Mouse (Mus musculus): ENCODE measurements at regions not wholly inside any gene's neighbourhood (a gene's known extent, or its start where the extent isn't known, plus 50 kb on each side); places are given as distances from the start of the nearest gene placed in this dataset.

GRCm38 (mm10) chr16:5829071-5829470, 56.1 kb upstream of the Rbfox1 start:
- WGBS = 67% methylated on average over 9 of the region's 9 CpGs
- Histone ChIP-seq H3K9ac (no peak overlapping the region), H3K27ac (no peak overlapping the region), H3K9me3 (replicated peaks) (no peaks in the 10 kb centered on the region), H3K4me1 (replicated peaks) (no peaks in the 10 kb centered on the region), H3K4me2 (no peak overlapping the region), H3K27me3 (no peaks in the 10 kb centered on the region), H3K4me3 (no peak overlapping the region), H3K36me3 (no peaks in the 10 kb centered on the region)
- ATAC-seq (replicated peaks; ENCODE audit: insufficient number of reproducible peaks, insufficient read depth, low FRiP score, low read depth) = no peak

- H3K36me3 ChIP-seq = no peaks in the 10 kb centered on the region
- no peaks in the 10 kb centered on the region for H3K9me3 ChIP-seq (replicated peaks)
- WGBS = 32% methylated on average over 1 of the region's 1 CpGs
- no peak overlapping the region for H3K4me2 ChIP-seq
- no peak overlapping the region for H3K4me3 ChIP-seq
- no peak for ATAC-seq (replicated peaks; ENCODE audit: insufficient number of reproducible peaks, insufficient read depth, low FRiP score, low read depth)
- H3K4me1 ChIP-seq (replicated peaks) = no peaks in the 10 kb centered on the region
- H3K27ac ChIP-seq = no peak overlapping the region
- no peak overlapping the region for H3K9ac ChIP-seq
- no peaks in the 10 kb centered on the region for H3K27me3 ChIP-seq
These were observed 61.8 kb upstream of the Rbfox1 start for GRCm38 (mm10) chr16:5823316-5823715.

- no peak overlapping the region for H3K4me2 ChIP-seq
- WGBS = 56% methylated on average over 3 of the region's 3 CpGs
- no peak overlapping the region for H3K27ac ChIP-seq
- no peaks in the 10 kb centered on the region for H3K27me3 ChIP-seq
- no peaks in the 10 kb centered on the region for H3K4me1 ChIP-seq (replicated peaks)
- H3K4me3 ChIP-seq = no peak overlapping the region
- ATAC-seq (replicated peaks; ENCODE audit: insufficient number of reproducible peaks, insufficient read depth, low FRiP score, low read depth) = no peak
- H3K9me3 ChIP-seq (replicated peaks) = no peaks in the 10 kb centered on the region
- no peak overlapping the region for H3K9ac ChIP-seq
- no peaks in the 10 kb centered on the region for H3K36me3 ChIP-seq
These were observed 68.0 kb upstream of the Rbfox1 start for GRCm38 (mm10) chr16:5817166-5817565.

- 85% methylated on average over 2 of the region's 2 CpGs for WGBS
- no peak for ATAC-seq (replicated peaks; ENCODE audit: insufficient number of reproducible peaks, insufficient read depth, low FRiP score, low read depth)
These were observed 72.8 kb upstream of the Rbfox1 start for GRCm38 (mm10) chr16:5812245-5812820.

GRCm38 (mm10) chr16:5811654-5811992, 73.5 kb upstream of the Rbfox1 start:
- no peak overlapping the region for H3K27ac ChIP-seq
- no peaks in the 10 kb centered on the region for H3K4me1 ChIP-seq (replicated peaks)
- H3K9ac ChIP-seq = no peak overlapping the region
- whole genome bisulfite sequencing = 40% methylated on average over 2 of the region's 2 CpGs
- H3K4me3 ChIP-seq = no peak overlapping the region
- H3K9me3 ChIP-seq (replicated peaks) = no peaks in the 10 kb centered on the region
- H3K27me3 ChIP-seq = no peaks in the 10 kb centered on the region
- H3K4me2 ChIP-seq = no peak overlapping the region
- no peaks in the 10 kb centered on the region for H3K36me3 ChIP-seq
- no peak for ATAC-seq (replicated peaks; ENCODE audit: insufficient number of reproducible peaks, insufficient read depth, low FRiP score, low read depth)

More at GRCm38 (mm10) chr16:5812245-5812820, 72.8 kb upstream of the Rbfox1 start:
- H3K4me1 ChIP-seq (replicated peaks) = no peaks in the 10 kb centered on the region
- no peaks in the 10 kb centered on the region for H3K36me3 ChIP-seq
- no peak overlapping the region for H3K9ac ChIP-seq
- no peaks in the 10 kb centered on the region for H3K9me3 ChIP-seq (replicated peaks)
- no peak overlapping the region for H3K27ac ChIP-seq
- no peaks in the 10 kb centered on the region for H3K27me3 ChIP-seq
- H3K4me3 ChIP-seq = no peak overlapping the region
- H3K4me2 ChIP-seq = no peak overlapping the region

GRCm38 (mm10) chr16:5810986-5811653, 74.0 kb upstream of the Rbfox1 start:
- H3K9ac ChIP-seq = no peak overlapping the region
- H3K27me3 ChIP-seq = no peaks in the 10 kb centered on the region
- no peaks in the 10 kb centered on the region for H3K4me1 ChIP-seq (replicated peaks)
- no peaks in the 10 kb centered on the region for H3K9me3 ChIP-seq (replicated peaks)
- no peak for ATAC-seq (replicated peaks; ENCODE audit: insufficient number of reproducible peaks, insufficient read depth, low FRiP score, low read depth)
- no peak overlapping the region for H3K4me2 ChIP-seq
- no peaks in the 10 kb centered on the region for H3K36me3 ChIP-seq
- H3K4me3 ChIP-seq = no peak overlapping the region
- H3K27ac ChIP-seq = no peak overlapping the region
- 52% methylated on average over 10 of the region's 10 CpGs for WGBS

GRCm38 (mm10) chr16:5798188-5798587, 87.0 kb upstream of the Rbfox1 start:
- no peak overlapping the region for H3K4me2 ChIP-seq
- H3K36me3 ChIP-seq = no peaks in the 10 kb centered on the region
- H3K27ac ChIP-seq = no peak overlapping the region
- no peak overlapping the region for H3K9ac ChIP-seq
- H3K27me3 ChIP-seq = no peaks in the 10 kb centered on the region
- no peaks in the 10 kb centered on the region for H3K9me3 ChIP-seq (replicated peaks)
- 69% methylated on average over 7 of the region's 7 CpGs for WGBS
- ATAC-seq (replicated peaks; ENCODE audit: insufficient number of reproducible peaks, insufficient read depth, low FRiP score, low read depth) = no peak
- no peak overlapping the region for H3K4me3 ChIP-seq
- H3K4me1 ChIP-seq (replicated peaks) = no peaks in the 10 kb centered on the region

GRCm38 (mm10) chr16:5792216-5792615, 92.9 kb upstream of the Rbfox1 start:
- Histone ChIP-seq H3K27ac (no peak overlapping the region), H3K9ac (no peak overlapping the region), H3K4me2 (no peak overlapping the region), H3K36me3 (no peaks in the 10 kb centered on the region), H3K27me3 (no peaks in the 10 kb centered on the region), H3K4me3 (no peak overlapping the region), H3K9me3 (replicated peaks) (no peaks in the 10 kb centered on the region), H3K4me1 (replicated peaks) (no peaks in the 10 kb centered on the region)
- 31% methylated on average over 1 of the region's 1 CpGs for WGBS
- no peak for ATAC-seq (replicated peaks; ENCODE audit: insufficient number of reproducible peaks, insufficient read depth, low FRiP score, low read depth)

GRCm38 (mm10) chr16:5790161-5790560, 95.0 kb upstream of the Rbfox1 start:
- no peak overlapping the region for H3K9ac ChIP-seq
- H3K36me3 ChIP-seq = no peaks in the 10 kb centered on the region
- H3K4me2 ChIP-seq = no peak overlapping the region
- H3K27me3 ChIP-seq = no peaks in the 10 kb centered on the region
- ATAC-seq (replicated peaks; ENCODE audit: insufficient number of reproducible peaks, insufficient read depth, low FRiP score, low read depth) = no peak
- WGBS = 72% methylated on average over 3 of the region's 3 CpGs
- H3K9me3 ChIP-seq (replicated peaks) = no peaks in the 10 kb centered on the region
- no peaks in the 10 kb centered on the region for H3K4me1 ChIP-seq (replicated peaks)
- H3K27ac ChIP-seq = no peak overlapping the region
- H3K4me3 ChIP-seq = no peak overlapping the region

GRCm38 (mm10) chr16:5787206-5787605, 97.9 kb upstream of the Rbfox1 start:
- no peak overlapping the region for H3K9ac ChIP-seq
- ATAC-seq (replicated peaks; ENCODE audit: insufficient number of reproducible peaks, insufficient read depth, low FRiP score, low read depth) = no peak
- H3K4me2 ChIP-seq = no peak overlapping the region
- H3K36me3 ChIP-seq = no peaks in the 10 kb centered on the region
- H3K9me3 ChIP-seq (replicated peaks) = no peaks in the 10 kb centered on the region
- H3K27ac ChIP-seq = no peak overlapping the region
- no peaks in the 10 kb centered on the region for H3K4me1 ChIP-seq (replicated peaks)
- H3K27me3 ChIP-seq = no peaks in the 10 kb centered on the region
- no peak overlapping the region for H3K4me3 ChIP-seq

GRCm38 (mm10) chr16:5766771-5767421, 118.3 kb upstream of the Rbfox1 start:
- no peaks in the 10 kb centered on the region for H3K27me3 ChIP-seq
- H3K4me3 ChIP-seq = no peak overlapping the region
- no peaks in the 10 kb centered on the region for H3K9me3 ChIP-seq (replicated peaks)
- no peaks in the 10 kb centered on the region for H3K4me1 ChIP-seq (replicated peaks)
- H3K4me2 ChIP-seq = no peak overlapping the region
- H3K36me3 ChIP-seq = no peaks in the 10 kb centered on the region
- H3K27ac ChIP-seq = no peak overlapping the region
- H3K9ac ChIP-seq = no peak overlapping the region
- 70% methylated on average over 19 of the region's 19 CpGs for WGBS
- no peak for ATAC-seq (replicated peaks; ENCODE audit: insufficient number of reproducible peaks, insufficient read depth, low FRiP score, low read depth)

- H3K27ac ChIP-seq = no peak overlapping the region
- no peaks in the 10 kb centered on the region for H3K27me3 ChIP-seq
- WGBS = 28% methylated on average over 4 of the region's 4 CpGs
- H3K9me3 ChIP-seq (replicated peaks) = no peaks in the 10 kb centered on the region
- ATAC-seq (replicated peaks; ENCODE audit: insufficient number of reproducible peaks, insufficient read depth, low FRiP score, low read depth) = no peak
- H3K4me1 ChIP-seq (replicated peaks) = no peaks in the 10 kb centered on the region
- H3K36me3 ChIP-seq = no peaks in the 10 kb centered on the region
- no peak overlapping the region for H3K4me3 ChIP-seq
- no peak overlapping the region for H3K9ac ChIP-seq
- no peak overlapping the region for H3K4me2 ChIP-seq
These were observed 120.0 kb upstream of the Rbfox1 start for GRCm38 (mm10) chr16:5765143-5765542.

Measured in heart, embryonic 15.5 days (tissue).